In the genomic region with DNA sequence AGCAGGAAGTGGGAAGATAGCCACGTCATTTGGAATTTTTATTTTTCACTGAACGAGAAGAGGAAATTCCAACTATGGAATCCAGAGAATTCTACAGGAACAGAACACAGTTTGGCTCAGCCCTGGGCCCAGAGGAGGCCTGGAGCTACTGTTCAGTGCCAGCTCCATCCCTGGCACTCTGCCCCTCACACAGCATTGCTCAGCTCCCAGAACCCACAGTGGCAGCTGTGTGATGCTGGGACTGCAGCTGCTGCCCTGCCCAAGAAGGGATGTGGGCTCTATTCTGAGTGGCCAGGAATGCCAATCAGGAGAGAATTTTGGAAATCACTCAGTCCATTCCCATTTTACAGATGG, we compare ENCODE assay signal across 10 mouse cellular contexts. TPM values are rescaled to one million over a fixed set of nuclear protein-coding genes. Genes with fewer than 3 reads are reported as not detected.
DNase-seq lines count a peak whose midpoint lies in the region; ATAC-seq lines count a peak whose summit lies in the region.
"Had no signal": no experiment of that assay in that cellular context is flagged by ENCODE, and none has a peak within 500 bp of the region (broad histone marks: within the 10 kb centered on the region; RNA-seq: fewer than 3 reads in every experiment).

No protein-coding gene starts in this region.

- H3K36me3 ChIP-seq in neural tube, embryonic 14.5 days (ENCODE audit: control insufficient read depth, insufficient read depth, low read length): no peaks in the 10 kb centered on the region

- H3K9ac ChIP-seq in neural tube, embryonic 14.5 days (replicated peaks; ENCODE audit: low read depth, low read length): no peak overlapping the region

- no peaks in the 10 kb centered on the region for H3K9me3 ChIP-seq in neural tube, embryonic 14.5 days (ENCODE audit: control insufficient read depth, low read length)

- peak; percentile 66; the same call in 1 of the 2 replicates for ATAC-seq in neural tube, embryonic 14.5 days (ENCODE audit: low read depth)

- no peak overlapping the region for H3K4me2 ChIP-seq in neural tube, embryonic 14.5 days (ENCODE audit: low read depth, low read length)

- 69% methylated on average over 2 of the region's 2 CpGs for WGBS in neural tube, embryonic 14.5 days

- peak; percentile 40 to 72 for DNase-seq in gastrocnemius, postnatal 4 days (ENCODE audit: low spot score in 2 of 2)
- DNase-seq in gastrocnemius, adult 8-10 months (ENCODE audit: low spot score in 2 of 2): no peak
- DNase-seq in neural tube, embryonic 10.5 days (ENCODE audit: extremely low spot score, low spot score): no peak
- DNase-seq in layer of hippocampus, postnatal 14 days (ENCODE audit: low spot score in 2 of 2): peak; percentile 51 to 73
- no peak for DNase-seq in B cell, adult 2 months
- DNase-seq in adrenal gland, postnatal 14 days: no peak
- DNase-seq in adrenal gland, postnatal 25 days: no peak
- DNase-seq: cerebellum, adult 11-12 months had no signal

- no peak overlapping the region for H3K27ac ChIP-seq in neural tube, embryonic 14.5 days (ENCODE audit: low read depth, low read length)

- no peaks in the 10 kb centered on the region for H3K27me3 ChIP-seq in neural tube, embryonic 14.5 days (ENCODE audit: control insufficient read depth, insufficient read depth, low read length)

- 0 out of 2 replicates have a peak, but pooled peaks cover 4% of the 10 kb centered on the region for H3K4me1 ChIP-seq in neural tube, embryonic 14.5 days (ENCODE audit: control insufficient read depth, insufficient read depth, low read length)

- no peak overlapping the region for H3K4me3 ChIP-seq in neural tube, embryonic 14.5 days (ENCODE audit: low read depth, low read length)

RNA-seq across cellular contexts. Expression of a gene that starts 4.8 kb away (rescaled TPM):
- not detected for total RNA-seq in gastrocnemius, postnatal 4 days (2021)
- total RNA-seq in gastrocnemius, adult 8-10 months (2022): not detected
- polyA plus RNA-seq in neural tube, embryonic 14.5 days (2014; fragmentation: Nextera tagmentation; extraction: Ambion mirVana): 0.13 TPM in 1 of 2 replicates, not detected in the other
- 1 to 10 TPM; 2.4 to 3.2 TPM for total RNA-seq in layer of hippocampus, postnatal 14 days (2021)
- total RNA-seq in adrenal gland, postnatal 14 days (2021): not detected in 2 replicates
- not detected in 2 replicates for total RNA-seq in adrenal gland, postnatal 25 days (2021)
- total RNA-seq: MEL had no signal

RNA-seq across cellular contexts. Expression of a gene that starts 12.1 kb away (rescaled TPM):
- 10 to 100 TPM; 14.3 to 15.3 TPM for total RNA-seq in gastrocnemius, postnatal 4 days (2021)
- total RNA-seq in gastrocnemius, adult 8-10 months (2022): 1 to 10 TPM; 3.3 to 4.8 (median 4.2) TPM
- 26.1 and 28.4 TPM in 2 replicates for polyA plus RNA-seq in neural tube, embryonic 14.5 days (2014; fragmentation: Nextera tagmentation; extraction: Ambion mirVana)
- 10 to 100 TPM; 24.1 to 24.5 TPM for total RNA-seq in layer of hippocampus, postnatal 14 days (2021)
- 12.9 and 17.8 TPM in 2 replicates for total RNA-seq in adrenal gland, postnatal 14 days (2021)
- 18.3 and 27.5 TPM in 2 replicates for total RNA-seq in adrenal gland, postnatal 25 days (2021)

RNA-seq across cellular contexts. Expression of a gene that starts 19.2 kb away (rescaled TPM):
- total RNA-seq in gastrocnemius, postnatal 4 days (2021): not detected
- total RNA-seq in gastrocnemius, adult 8-10 months (2022): not detected
- not detected in 2 replicates for polyA plus RNA-seq in neural tube, embryonic 14.5 days (2014; fragmentation: Nextera tagmentation; extraction: Ambion mirVana)
- total RNA-seq in layer of hippocampus, postnatal 14 days (2021): not detected
- total RNA-seq in adrenal gland, postnatal 14 days (2021): not detected in 2 replicates
- total RNA-seq in adrenal gland, postnatal 25 days (2021): not detected in 2 replicates

RNA-seq across cellular contexts. Expression of a gene that starts 40.6 kb away (rescaled TPM):
- total RNA-seq in gastrocnemius, postnatal 4 days (2021): 10 to 100 TPM; 68.2 to 75.6 TPM
- total RNA-seq in gastrocnemius, adult 8-10 months (2022): 10 to 100 TPM; 35.5 to 42.9 (median 37.1) TPM
- 46.1 and 48.9 TPM in 2 replicates for polyA plus RNA-seq in neural tube, embryonic 14.5 days (2014; fragmentation: Nextera tagmentation; extraction: Ambion mirVana)
- 10 to 100 TPM; 26.6 to 28.0 TPM for total RNA-seq in layer of hippocampus, postnatal 14 days (2021)
- total RNA-seq in adrenal gland, postnatal 14 days (2021): 41.8 and 51.8 TPM in 2 replicates
- 54.6 and 67.0 TPM in 2 replicates for total RNA-seq in adrenal gland, postnatal 25 days (2021)

RNA-seq across cellular contexts. Expression of a gene that starts 48.8 kb away (rescaled TPM):
- 100 to 1,000 TPM; 112 to 115 TPM for total RNA-seq in gastrocnemius, postnatal 4 days (2021)
- total RNA-seq in gastrocnemius, adult 8-10 months (2022): 10 to 100 TPM; 71.2 to 89.3 (median 74.4) TPM
- polyA plus RNA-seq in neural tube, embryonic 14.5 days (2014; fragmentation: Nextera tagmentation; extraction: Ambion mirVana): 60.7 and 62.1 TPM in 2 replicates
- total RNA-seq in layer of hippocampus, postnatal 14 days (2021): 10 to 100 TPM; 71.3 to 78.8 TPM
- total RNA-seq in adrenal gland, postnatal 14 days (2021): 35.8 and 38.6 TPM in 2 replicates
- total RNA-seq in adrenal gland, postnatal 25 days (2021): 37.2 and 46.9 TPM in 2 replicates

Comparison
In these comparisons a context has a peak if more than half of its experiments do, and no peak if none do; other contexts are left out.
1. DNase-seq: peak in gastrocnemius, postnatal 4 days (2 of 2) and layer of hippocampus, postnatal 14 days (2 of 2); none in gastrocnemius, adult 8-10 months (0 of 2), neural tube, embryonic 10.5 days (single experiment), B cell, adult 2 months (0 of 2), adrenal gland, postnatal 14 days (single experiment) and adrenal gland, postnatal 25 days (single experiment).